Mouse (Mus musculus): ENCODE data around the gene Lysmd2. TPM values are rescaled to one million over a fixed set of nuclear protein-coding genes. Genes with fewer than 3 reads are reported as not detected.
A peak's percentile ranks its signal among the peaks of the same experiment; 100 is the strongest.
"Not testable (repeated sequence)": the region's sequence is repeated elsewhere in the genome, so short reads cannot be mapped to it uniquely, and the experiment has no call there.

Gene Lysmd2
- polyA plus RNA-seq, 1 experiment from 2014 or later: 28.3 TPM

GRCm38 (mm10) chr9:75632111-75632510 lies 6.6 kb downstream of the Lysmd2 start:
- Histone ChIP-seq H3K9me3 (no peaks in the 10 kb centered on the region), H3K27ac (no peak overlapping the region), H3K36me3 (0 out of 2 replicates have a peak, but pooled peaks cover 4% of the 10 kb centered on the region), H3K4me1 (peaks cover 5% of the 10 kb centered on the region; the same call in 1 of the 2 replicates), H3K27me3 (replicated peaks) (no peaks in the 10 kb centered on the region), H3K4me2 (no peak overlapping the region), H3K9ac (no peak overlapping the region), H3K4me3 (replicated peaks) (no peak overlapping the region)
- 31% methylated on average over 10 of the region's 10 CpGs for WGBS
- ATAC-seq (ENCODE audit: insufficient read depth, low FRiP score, low read depth): no peak

GRCm38 (mm10) chr9:75632902-75633301 lies 7.4 kb downstream of the Lysmd2 start:
- no peak overlapping the region for H3K9ac ChIP-seq
- H3K36me3 ChIP-seq: 0 out of 2 replicates have a peak, but pooled peaks cover 4% of the 10 kb centered on the region
- no peak overlapping the region for H3K27ac ChIP-seq
- H3K4me1 ChIP-seq: peaks cover 5% of the 10 kb centered on the region; the same call in 1 of the 2 replicates
- H3K4me2 ChIP-seq: no peak overlapping the region
- no peaks in the 10 kb centered on the region for H3K9me3 ChIP-seq
- ATAC-seq (ENCODE audit: insufficient read depth, low FRiP score, low read depth): no peak
- no peaks in the 10 kb centered on the region for H3K27me3 ChIP-seq (replicated peaks)
- 37% methylated on average over 1 of the region's 1 CpGs for WGBS
- no peak overlapping the region for H3K4me3 ChIP-seq (replicated peaks)

DNA sequence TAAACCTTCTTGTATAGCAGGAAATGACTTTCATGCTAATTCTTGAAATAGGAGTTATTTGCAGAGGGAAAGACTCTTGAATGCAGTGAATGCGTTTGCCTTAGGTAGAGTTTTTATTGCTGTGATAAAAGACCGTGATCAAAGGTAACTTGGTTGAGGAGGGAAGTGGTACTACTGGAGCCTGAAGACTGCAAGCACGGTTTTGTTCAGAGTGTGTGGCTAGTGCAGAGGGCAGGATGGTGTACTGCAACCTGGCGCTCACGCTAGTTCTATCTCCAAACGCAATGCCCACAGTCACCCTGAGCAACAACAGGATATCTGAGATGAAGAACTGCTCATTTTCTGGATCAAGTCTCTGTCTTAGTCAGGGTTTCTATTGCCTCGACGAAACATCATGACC lies 8.1 kb downstream of the Lysmd2 start:
- no peak for ATAC-seq (ENCODE audit: insufficient read depth, low FRiP score, low read depth)
- 0 out of 2 replicates have a peak, but pooled peaks cover 4% of the 10 kb centered on the region for H3K36me3 ChIP-seq
- WGBS: 88% methylated on average over 8 of the region's 8 CpGs
- H3K9me3 ChIP-seq: no peaks in the 10 kb centered on the region
- H3K9ac ChIP-seq: no peak overlapping the region
- no peak overlapping the region for H3K27ac ChIP-seq
- H3K4me1 ChIP-seq: peaks cover 5% of the 10 kb centered on the region; the same call in 1 of the 2 replicates
- no peak overlapping the region for H3K4me3 ChIP-seq (replicated peaks)
- no peak overlapping the region for H3K4me2 ChIP-seq
- H3K27me3 ChIP-seq (replicated peaks): no peaks in the 10 kb centered on the region

DNA sequence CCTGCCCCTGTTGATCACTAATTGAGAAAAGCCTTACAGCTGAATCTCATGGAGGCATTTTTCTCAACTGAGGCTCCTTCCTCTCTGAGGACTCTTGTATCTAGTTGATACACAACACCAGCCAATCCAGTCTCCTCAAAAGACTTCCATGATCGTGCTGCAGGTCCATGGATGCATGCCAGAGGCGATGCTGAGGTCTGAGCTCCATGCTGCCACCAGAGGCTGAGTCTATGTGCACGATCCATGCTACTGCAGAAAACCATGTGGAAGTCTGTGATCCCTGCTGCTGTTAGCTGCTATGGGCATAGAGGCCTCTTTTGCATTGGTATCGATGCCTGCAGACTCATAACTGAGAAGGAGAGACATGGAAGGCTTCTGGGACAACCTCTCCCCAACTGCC lies 8.7 kb downstream of the Lysmd2 start:
- Histone ChIP-seq H3K27me3 (replicated peaks) (no peaks in the 10 kb centered on the region), H3K9ac (no peak overlapping the region), H3K4me3 (replicated peaks) (no peak overlapping the region), H3K36me3 (0 out of 2 replicates have a peak, but pooled peaks cover 4% of the 10 kb centered on the region), H3K9me3 (no peaks in the 10 kb centered on the region), H3K27ac (no peak overlapping the region), H3K4me2 (no peak overlapping the region), H3K4me1 (peaks cover 5% of the 10 kb centered on the region; the same call in 1 of the 2 replicates)
- 82% methylated on average over 4 of the region's 4 CpGs for WGBS
- no peak for ATAC-seq (ENCODE audit: insufficient read depth, low FRiP score, low read depth)

DNA sequence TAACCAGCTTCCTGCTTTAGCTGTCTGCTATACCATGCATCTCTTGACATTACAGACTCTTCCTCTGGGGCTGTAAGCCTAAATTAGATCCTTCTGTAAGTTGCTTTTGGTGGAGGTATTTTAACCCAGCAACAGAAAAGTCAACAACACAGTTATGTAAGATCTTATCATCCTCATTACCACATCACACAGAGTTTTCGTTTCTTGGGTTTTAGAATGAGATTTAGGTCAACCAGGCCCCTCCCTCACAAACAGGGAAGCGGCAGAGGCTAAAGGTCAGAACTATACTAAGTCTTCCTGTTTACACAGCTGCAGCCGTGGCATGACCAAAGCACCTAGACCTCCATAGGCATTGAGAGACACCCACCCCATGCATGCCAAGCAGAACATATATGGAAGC lies 19.9 kb downstream of the Lysmd2 start:
- H3K27ac ChIP-seq: no peak overlapping the region
- H3K4me3 ChIP-seq (replicated peaks): no peak overlapping the region
- H3K36me3 ChIP-seq: no peaks in the 10 kb centered on the region
- H3K9me3 ChIP-seq: no peaks in the 10 kb centered on the region
- WGBS: 33% methylated on average over 3 of the region's 3 CpGs
- H3K27me3 ChIP-seq (replicated peaks): no peaks in the 10 kb centered on the region
- no peak for ATAC-seq (ENCODE audit: insufficient read depth, low FRiP score, low read depth)
- H3K9ac ChIP-seq: no peak overlapping the region
- H3K4me2 ChIP-seq: no peak overlapping the region
- no peaks in the 10 kb centered on the region for H3K4me1 ChIP-seq

- Histone ChIP-seq H3K4me3 (replicated peaks) (no peak overlapping the region), H3K36me3 (no peaks in the 10 kb centered on the region), H3K27ac (peak overlapping the region; percentile 59; the same call in 1 of the 2 replicates), H3K9me3 (no peaks in the 10 kb centered on the region), H3K4me2 (no peak overlapping the region), H3K4me1 (no peaks in the 10 kb centered on the region), H3K27me3 (replicated peaks) (no peaks in the 10 kb centered on the region), H3K9ac (no peak overlapping the region)
- ATAC-seq (ENCODE audit: insufficient read depth, low FRiP score, low read depth): peak; percentile 35; the same call in 1 of the 2 replicates
- WGBS: 22% methylated on average over 12 of the region's 12 CpGs
Observed at GRCm38 (mm10) chr9:75653981-75654911, 28.7 kb downstream of the Lysmd2 start.

GRCm38 (mm10) chr9:75656456-75656855 lies 30.9 kb downstream of the Lysmd2 start:
- H3K4me3 ChIP-seq (replicated peaks); H3K36me3 ChIP-seq; H3K27ac ChIP-seq; H3K4me1 ChIP-seq; H3K27me3 ChIP-seq (replicated peaks); ATAC-seq (ENCODE audit: insufficient read depth, low FRiP score, low read depth); H3K4me2 ChIP-seq; H3K9me3 ChIP-seq; H3K9ac ChIP-seq: not testable (repeated sequence)
- WGBS: 70% methylated on average over 2 of the region's 3 CpGs

DNA sequence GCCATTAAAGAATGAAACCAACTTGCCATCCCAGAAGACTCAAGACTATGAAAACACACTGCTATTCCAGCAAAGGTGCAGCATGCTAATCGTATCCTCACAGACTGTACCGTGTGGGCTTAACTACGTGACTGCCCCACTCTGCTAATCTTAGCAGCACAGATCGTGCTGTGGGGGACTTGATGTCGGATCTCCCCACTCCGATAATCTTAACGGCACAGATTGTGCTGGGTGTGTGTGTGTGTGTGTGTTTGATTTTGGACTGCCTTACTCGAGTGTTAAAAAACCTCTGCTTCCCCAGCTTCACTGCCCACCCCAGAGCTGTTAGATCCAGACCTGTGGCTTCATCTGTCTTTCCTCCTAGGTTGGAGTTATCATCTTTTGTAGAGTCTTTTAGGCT lies 35.4 kb downstream of the Lysmd2 start:
- Histone ChIP-seq H3K4me3 (replicated peaks) (no peak overlapping the region), H3K9me3 (no peaks in the 10 kb centered on the region), H3K4me1 (no peaks in the 10 kb centered on the region), H3K27me3 (replicated peaks) (no peaks in the 10 kb centered on the region), H3K4me2 (no peak overlapping the region), H3K36me3 (no peaks in the 10 kb centered on the region), H3K27ac (no peak overlapping the region), H3K9ac (no peak overlapping the region)
- no peak for ATAC-seq (ENCODE audit: insufficient read depth, low FRiP score, low read depth)
- 80% methylated on average over 8 of the region's 8 CpGs for WGBS

DNA sequence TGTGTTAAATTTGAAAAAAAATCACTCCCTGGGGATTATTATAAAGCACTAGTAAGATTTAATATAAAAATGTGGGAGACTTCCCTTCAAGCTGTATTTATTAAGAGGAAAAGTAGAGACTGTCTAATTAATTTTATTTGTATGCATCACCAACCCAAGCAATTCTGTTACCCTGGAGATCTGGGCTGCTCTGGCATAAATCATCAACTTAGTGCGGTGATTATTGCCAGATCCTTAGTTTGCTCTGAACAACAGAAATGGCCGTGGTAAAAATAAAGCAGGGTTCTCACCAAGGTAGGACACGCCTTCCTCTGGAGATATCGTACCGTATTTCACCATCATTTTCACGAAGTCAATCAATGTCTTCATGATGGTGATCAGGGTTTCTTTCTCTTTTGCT lies 39.8 kb downstream of the Lysmd2 start:
- ATAC-seq (ENCODE audit: insufficient read depth, low FRiP score, low read depth): no peak
- 80% methylated on average over 6 of the region's 6 CpGs for WGBS
- no peak overlapping the region for H3K27ac ChIP-seq
- no peak overlapping the region for H3K4me3 ChIP-seq (replicated peaks)
- no peaks in the 10 kb centered on the region for H3K4me1 ChIP-seq
- no peak overlapping the region for H3K9ac ChIP-seq
- H3K27me3 ChIP-seq (replicated peaks): no peaks in the 10 kb centered on the region
- H3K36me3 ChIP-seq: no peaks in the 10 kb centered on the region
- no peak overlapping the region for H3K4me2 ChIP-seq
- no peaks in the 10 kb centered on the region for H3K9me3 ChIP-seq

GRCm38 (mm10) chr9:75666612-75667011 lies 41.1 kb downstream of the Lysmd2 start:
- no peak for ATAC-seq (ENCODE audit: insufficient read depth, low FRiP score, low read depth)
- Histone ChIP-seq H3K4me1 (no peaks in the 10 kb centered on the region), H3K9me3 (no peaks in the 10 kb centered on the region), H3K27me3 (replicated peaks) (no peaks in the 10 kb centered on the region), H3K4me2 (no peak overlapping the region), H3K9ac (no peak overlapping the region), H3K36me3 (no peaks in the 10 kb centered on the region), H3K27ac (0 out of 2 replicates have a peak overlapping the region, but pooled peaks have one; percentile 16), H3K4me3 (replicated peaks) (no peak overlapping the region)
- 65% methylated on average over 5 of the region's 5 CpGs for WGBS

DNA sequence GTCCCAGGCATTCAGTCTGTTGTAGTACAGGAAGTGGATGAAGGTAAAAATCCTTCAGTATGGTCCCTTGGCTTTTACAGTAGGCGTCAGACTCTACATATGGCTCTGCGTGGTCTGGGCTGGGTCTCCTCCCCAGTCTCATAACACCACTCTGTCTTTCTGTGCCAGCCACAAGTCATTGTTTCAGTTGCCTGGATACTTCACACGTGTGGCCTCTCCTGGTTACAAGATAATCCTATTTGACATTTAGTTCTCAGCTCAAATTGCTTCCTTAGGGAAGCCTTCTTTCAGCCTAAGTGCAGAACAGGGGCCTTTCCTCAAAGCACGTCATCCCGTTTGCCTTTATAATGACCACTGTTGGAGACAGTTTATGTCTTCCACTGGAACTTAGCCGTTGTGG lies 47.2 kb downstream of the Lysmd2 start:
- no peak overlapping the region for H3K9ac ChIP-seq
- H3K27ac ChIP-seq: no peak overlapping the region
- H3K27me3 ChIP-seq (replicated peaks): no peaks in the 10 kb centered on the region
- no peak overlapping the region for H3K4me3 ChIP-seq (replicated peaks)
- H3K36me3 ChIP-seq: no peaks in the 10 kb centered on the region
- WGBS: 63% methylated on average over 6 of the region's 6 CpGs
- no peaks in the 10 kb centered on the region for H3K4me1 ChIP-seq
- no peak overlapping the region for H3K4me2 ChIP-seq
- ATAC-seq (ENCODE audit: insufficient read depth, low FRiP score, low read depth): no peak
- no peaks in the 10 kb centered on the region for H3K9me3 ChIP-seq

DNA sequence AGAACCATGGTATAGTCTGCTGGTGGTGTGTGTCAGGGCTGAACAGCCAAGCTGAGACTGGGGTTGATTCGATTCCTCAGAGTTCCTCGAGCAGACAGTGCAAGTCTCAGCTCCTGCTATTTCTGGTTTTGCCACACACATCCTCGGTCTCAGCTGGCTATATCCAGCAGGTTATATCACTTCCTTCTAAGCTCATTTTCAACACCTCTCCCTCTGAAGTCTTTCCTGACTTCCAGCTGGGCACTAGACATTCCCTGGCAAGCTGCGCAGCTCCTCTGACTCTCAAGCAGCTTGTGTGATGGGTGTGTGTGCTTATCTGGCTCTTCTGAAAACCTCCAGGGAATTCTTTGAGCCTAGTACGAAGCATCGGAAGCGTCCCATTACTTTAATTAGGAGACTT lies 50.7 kb downstream of the Lysmd2 start:
- Histone ChIP-seq H3K27me3 (replicated peaks) (no peaks in the 10 kb centered on the region), H3K4me2 (no peak overlapping the region), H3K4me1 (no peaks in the 10 kb centered on the region), H3K27ac (no peak overlapping the region), H3K4me3 (replicated peaks) (no peak overlapping the region), H3K9ac (no peak overlapping the region), H3K36me3 (no peaks in the 10 kb centered on the region), H3K9me3 (no peaks in the 10 kb centered on the region)
- ATAC-seq (ENCODE audit: insufficient read depth, low FRiP score, low read depth): no peak
- 64% methylated on average over 7 of the region's 7 CpGs for WGBS
